Mouse (Mus musculus) olfactory bulb, adult 2 months (tissue): ENCODE measurements around the gene Rgp1. TPM values are rescaled to one million over a fixed set of nuclear protein-coding genes. Genes with fewer than 3 reads are reported as not detected.

Experiments used
- H3K27ac ChIP-seq: fragments of 200-500 bp; 2 replicates; pipeline ENCODE4 v1.5.1; 2012; ENCODE audit warnings: low read depth, low read length; ENCODE audit not compliant: insufficient read depth
- H3K4me1 ChIP-seq: fragments of 200-500 bp; 2 replicates; pipeline ENCODE4 v1.6.1; 2012; ENCODE audit warnings: low read length; ENCODE audit not compliant: control insufficient read depth, insufficient read depth
- H3K4me3 ChIP-seq: fragments of 200-500 bp; 2 replicates; pipeline ENCODE4 v1.5.1; 2012; ENCODE audit warnings: mild to moderate bottlenecking, low read depth, low read length, moderate library complexity; ENCODE audit not compliant: insufficient read depth
- CTCF ChIP-seq: fragments of 200-500 bp; IDR thresholded peaks from 2 replicates; pipeline ENCODE4 v1.5.1; 2012; ENCODE audit warnings: low read depth, mild to moderate bottlenecking, low read length, moderate library complexity; ENCODE audit not compliant: insufficient read depth
- POLR2A ChIP-seq: fragments of 200-500 bp; IDR thresholded peaks from 2 replicates; pipeline ENCODE4 v1.6.1; 2012; ENCODE audit warnings: mild to moderate bottlenecking, low read depth, low read length, moderate library complexity; ENCODE audit not compliant: insufficient read depth
- WGBS: fragments of 180-500 bp; shearing (Covaris S2); methylation state at CpG from one replicate; pipeline ENCODE4 v1.1.7; 2018; 5-methylcytosine and 5-hydroxymethylcytosine counted together
- polyA plus RNA-seq: library from polyadenylated mRNA; stranded (reverse); fragments of >200 nt; gene quantifications from 2 replicates; pipeline ENCODE4 v1.2.4, GENCODE M21; 2012; ENCODE audit warnings: low replicate concordance; ENCODE audit not compliant: missing spikeins, insufficient read depth, insufficient read length

Gene Rgp1
- polyA plus RNA-seq, 1 experiment: not detected

DNA sequence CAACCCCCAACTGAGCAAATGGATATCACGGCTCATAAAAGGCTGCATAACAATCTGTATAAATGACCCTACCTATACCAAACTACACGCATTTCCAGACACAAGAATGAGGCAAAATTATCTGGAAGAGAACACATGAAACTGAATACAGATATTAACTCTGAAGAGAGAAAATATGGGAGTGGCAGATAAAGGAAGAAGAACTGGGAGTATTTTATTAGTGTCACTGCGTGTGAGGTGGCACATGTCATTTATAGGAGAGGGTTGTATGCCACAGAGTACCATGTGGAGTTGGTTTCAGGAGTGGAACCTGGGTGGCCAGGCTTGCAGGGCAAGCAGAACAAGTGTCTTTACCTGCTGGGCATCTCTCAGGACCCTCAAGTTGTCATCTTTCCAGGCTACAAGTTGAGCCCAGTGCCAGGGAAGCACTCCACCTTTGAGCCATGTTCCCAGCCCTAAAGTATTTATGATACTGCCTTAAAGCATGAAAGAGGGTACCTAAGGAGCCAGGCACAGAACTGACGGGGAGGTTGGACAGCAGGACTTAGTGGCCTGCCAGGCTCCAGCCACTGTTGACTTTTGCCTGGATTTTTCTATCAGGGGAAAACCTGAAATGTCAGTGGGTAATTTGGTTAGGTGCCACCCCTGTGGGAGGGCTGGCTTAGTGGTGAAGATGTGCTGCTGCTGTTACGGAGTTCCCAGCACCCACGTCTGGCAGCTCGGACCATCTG, 20.3 kb downstream of the Rgp1 start:
- no peaks in the 10 kb centered on the region for H3K4me1 ChIP-seq
- 92% methylated on average over 7 of the region's 7 CpGs for WGBS
- TF ChIP-seq CTCF (no peak), POLR2A (no peak)
- H3K27ac ChIP-seq: no peak overlapping the region
- H3K4me3 ChIP-seq: no peak overlapping the region

GRCm38 (mm10) chr4:43600195-43600934, 21.9 kb downstream of the Rgp1 start:
- WGBS: 79% methylated on average over 9 of the region's 9 CpGs
- H3K27ac ChIP-seq: no peak overlapping the region
- H3K4me1 ChIP-seq: no peaks in the 10 kb centered on the region
- no peak for TF ChIP-seq POLR2A
- no peak for TF ChIP-seq CTCF
- no peak overlapping the region for H3K4me3 ChIP-seq

GRCm38 (mm10) chr4:43604099-43604498, 25.6 kb downstream of the Rgp1 start:
- Histone ChIP-seq H3K4me1 (no peaks in the 10 kb centered on the region), H3K4me3 (no peak overlapping the region), H3K27ac (no peak overlapping the region)
- 58% methylated on average over 3 of the region's 3 CpGs for WGBS
- TF ChIP-seq CTCF (no peak), POLR2A (no peak)

- no peaks in the 10 kb centered on the region for H3K4me1 ChIP-seq
- no peak overlapping the region for H3K27ac ChIP-seq
- WGBS: 73% methylated on average over 9 of the region's 9 CpGs
Measured at GRCm38 (mm10) chr4:43604751-43605685, 26.5 kb downstream of the Rgp1 start.

DNA sequence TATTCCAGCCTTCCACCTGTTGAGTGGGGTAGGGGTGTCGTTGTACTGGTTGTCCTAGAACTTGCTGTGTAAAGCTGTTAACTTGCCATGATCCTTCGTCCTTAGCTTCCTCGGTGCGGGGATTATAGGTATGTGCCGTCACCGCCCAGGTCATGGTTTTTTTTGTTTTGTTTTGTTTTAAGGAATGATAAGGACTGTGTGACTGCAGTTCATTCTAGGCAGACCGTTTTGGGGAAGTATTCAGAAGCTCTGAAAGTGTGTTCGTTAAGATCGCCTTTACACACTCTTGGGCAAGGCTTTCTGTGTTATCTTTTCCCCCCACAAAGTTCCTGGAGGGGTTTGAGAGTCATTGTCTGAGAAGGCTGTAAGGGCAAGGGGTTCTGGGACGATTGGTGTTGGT, 34.0 kb downstream of the Rgp1 start:
- no peak overlapping the region for H3K27ac ChIP-seq
- WGBS: 62% methylated on average over 10 of the region's 10 CpGs
- H3K4me3 ChIP-seq: no peak overlapping the region
- H3K4me1 ChIP-seq: no peaks in the 10 kb centered on the region
- TF ChIP-seq CTCF (no peak), POLR2A (no peak)

More at GRCm38 (mm10) chr4:43604751-43605685, 26.5 kb downstream of the Rgp1 start:
- no peak for TF ChIP-seq CTCF
- TF ChIP-seq POLR2A: no peak
- H3K4me3 ChIP-seq: no peak overlapping the region

GRCm38 (mm10) chr4:43613060-43613730, 34.7 kb downstream of the Rgp1 start:
- no peak for TF ChIP-seq POLR2A
- TF ChIP-seq CTCF: no peak
- Histone ChIP-seq H3K4me3 (no peak overlapping the region), H3K4me1 (no peaks in the 10 kb centered on the region), H3K27ac (no peak overlapping the region)
- 54% methylated on average over 3 of the region's 3 CpGs for WGBS

DNA sequence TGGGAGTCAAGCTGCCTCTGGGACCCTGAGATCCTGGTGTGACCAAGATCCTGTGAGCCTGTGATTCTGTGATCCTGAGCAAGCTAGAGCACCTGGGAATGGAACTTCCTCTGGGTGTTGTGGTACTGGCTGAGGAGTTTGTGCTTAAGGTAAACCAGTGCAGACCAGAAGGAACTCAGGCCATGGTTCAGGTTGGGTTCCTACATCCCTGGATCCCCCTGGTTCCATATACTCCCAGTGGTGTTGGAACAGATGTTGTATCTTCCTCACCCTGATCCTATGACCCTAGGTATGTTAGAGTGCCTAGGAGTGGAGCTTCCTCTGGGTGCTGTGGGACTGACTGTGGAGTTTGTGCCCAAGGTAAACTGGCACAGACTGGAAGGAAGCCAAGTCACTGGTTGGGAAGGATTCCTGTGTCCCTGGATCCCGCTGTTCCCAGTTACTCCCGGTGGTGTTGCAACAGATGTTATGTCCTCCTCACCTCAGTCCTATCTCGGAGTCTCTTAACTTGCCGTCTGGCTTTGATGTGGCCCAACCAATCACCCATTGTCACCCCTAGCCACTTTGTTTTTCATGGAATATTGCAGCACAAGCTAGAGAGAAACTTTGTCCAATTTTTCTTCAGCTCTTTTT, 41.7 kb downstream of the Rgp1 start:
- TF ChIP-seq CTCF (no peak), POLR2A (no peak)
- Histone ChIP-seq H3K27ac (no peak overlapping the region), H3K4me3 (no peak overlapping the region), H3K4me1 (no peaks in the 10 kb centered on the region)
- 77% methylated on average over 4 of the region's 4 CpGs for WGBS

GRCm38 (mm10) chr4:43629106-43629817, 50.7 kb downstream of the Rgp1 start:
- no peak overlapping the region for H3K27ac ChIP-seq
- H3K4me1 ChIP-seq: peaks cover 22% of the 10 kb centered on the region
- WGBS: 29% methylated on average over 20 of the region's 20 CpGs
- H3K4me3 ChIP-seq: no peak overlapping the region
- no peak for TF ChIP-seq CTCF
- TF ChIP-seq POLR2A: no peak
